Mouse (Mus musculus) heart, postnatal 0 days (tissue): ENCODE results near the gene P2ry14. TPM values are rescaled to one million over a fixed set of nuclear protein-coding genes. Genes with fewer than 3 reads are reported as not detected.

Experiments used
- ATAC-seq: fragments of 200-750 bp; cut with Nextera tagmentation; 2 replicates; pipeline ENCODE4 v1.8.0; 2017; ENCODE audit warnings: low read depth, moderate number of reproducible peaks, moderate library complexity; ENCODE audit not compliant: insufficient read depth
- DNase-seq: peaks from one replicate; pipeline ENCODE4 v3.0.0-alpha.2; 2016; ENCODE audit warnings: low spot score
- H3K27ac ChIP-seq: fragments of 300-500 bp; sonication (generic); 2 replicates; pipeline ENCODE4 v1.5.1; 2014; ENCODE audit warnings: low read depth, mild to moderate bottlenecking
- H3K27me3 ChIP-seq: fragments of 300-500 bp; sonication (generic); 2 replicates; pipeline ENCODE4 v1.6.1; 2014; ENCODE audit warnings: low read length, mixed read lengths; ENCODE audit not compliant: control insufficient read depth, insufficient read depth
- H3K36me3 ChIP-seq: fragments of 300-500 bp; sonication (generic); replicated peaks from 2 replicates; pipeline ENCODE4 v1.6.1; 2014; ENCODE audit warnings: low read length, mixed read lengths; ENCODE audit not compliant: control insufficient read depth, insufficient read depth
- H3K4me1 ChIP-seq: fragments of 300-500 bp; sonication (generic); 2 replicates; pipeline ENCODE4 v1.6.1; 2014; ENCODE audit warnings: antibody characterized with exemption; ENCODE audit not compliant: control insufficient read depth, insufficient read depth
- H3K4me2 ChIP-seq: fragments of 300-500 bp; sonication (generic); 2 replicates; pipeline ENCODE4 v1.6.1; 2014; ENCODE audit warnings: low read depth, mild to moderate bottlenecking, low read length, moderate library complexity
- H3K4me3 ChIP-seq: fragments of 300-500 bp; sonication (generic); 2 replicates; pipeline ENCODE4 v1.5.1; 2014; ENCODE audit warnings: low read depth, low read length
- H3K9ac ChIP-seq: fragments of 300-500 bp; sonication (generic); replicated peaks from 2 replicates; pipeline ENCODE4 v1.6.1; 2014; ENCODE audit warnings: low read depth, low read length, mixed read lengths
- H3K9me3 ChIP-seq: fragments of 300-500 bp; sonication (generic); replicated peaks from 2 replicates; pipeline ENCODE4 v1.6.1; 2016; ENCODE audit warnings: low read length; ENCODE audit not compliant: control insufficient read depth
- CTCF ChIP-seq: IDR thresholded peaks from 2 replicates; pipeline ENCODE4 v1.5.1; 2016; ENCODE audit warnings: antibody characterized with exemption, control low read depth, low read depth
- EP300 ChIP-seq: IDR thresholded peaks from 2 replicates; pipeline ENCODE4 v1.6.1; 2016; ENCODE audit warnings: antibody characterized with exemption, low read depth
- WGBS: fragments of 180-500 bp; shearing (Covaris S2); extraction: QIAGEN DNeasy Blood & Tissue Kit; methylation state at CpG from one replicate; pipeline ENCODE4 v1.1.7; 2014; 5-methylcytosine and 5-hydroxymethylcytosine counted together
- polyA plus RNA-seq: library from polyadenylated mRNA; unstranded; fragments of >200 nt; fragmentation: Nextera tagmentation; extraction: Ambion mirVana; gene quantifications from 2 replicates; pipeline ENCODE4 v1.2.1, GENCODE M21; 2015
- total RNA-seq: library from RNA; depleted of rRNA; stranded (reverse); fragments of >200 nt; gene quantifications from 2 replicates; pipeline ENCODE4 v1.2.3, GENCODE M21; 2014; ENCODE audit warnings: low replicate concordance

Gene P2ry14
- total and polyA plus RNA-seq, 2 experiments from 2014 or later, result 1.8 to 3.7 TPM

DNA sequence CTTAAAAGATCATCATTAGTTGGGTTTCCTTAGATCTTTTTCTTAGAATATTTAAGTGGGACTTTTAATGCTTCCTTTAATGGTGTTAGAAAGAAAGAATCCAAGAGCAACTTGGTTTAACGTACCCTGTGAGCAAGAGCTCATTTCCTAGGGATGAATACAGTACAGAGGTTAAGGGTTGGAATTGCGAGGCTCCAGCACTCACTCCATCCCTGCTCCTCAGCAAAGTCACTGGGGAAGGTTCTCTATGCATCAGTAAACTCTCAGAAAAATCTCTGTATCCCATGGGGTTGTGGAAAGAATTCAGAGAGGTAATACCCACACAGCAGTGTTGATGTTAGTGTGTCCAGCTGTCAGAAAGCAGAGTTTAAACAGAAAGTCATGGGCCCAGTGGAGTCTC is 13.3 kb downstream of the P2ry14 start:
- Histone ChIP-seq H3K36me3 (no peaks in the 10 kb centered on the region), H3K9ac (no peak overlapping the region), H3K27me3 (no peaks in the 10 kb centered on the region), H3K9me3 (no peaks in the 10 kb centered on the region), H3K4me1 (peaks cover 9% of the 10 kb centered on the region; the same call in 1 of the 2 replicates), H3K4me2 (no peak overlapping the region), H3K27ac (no peak overlapping the region), H3K4me3 (no peak overlapping the region)
- WGBS, result 85% methylated on average over 2 of the region's 2 CpGs
- TF ChIP-seq EP300 (no peak), CTCF (no peak)
- no peak for ATAC-seq
- DNase-seq, result no peak

DNA sequence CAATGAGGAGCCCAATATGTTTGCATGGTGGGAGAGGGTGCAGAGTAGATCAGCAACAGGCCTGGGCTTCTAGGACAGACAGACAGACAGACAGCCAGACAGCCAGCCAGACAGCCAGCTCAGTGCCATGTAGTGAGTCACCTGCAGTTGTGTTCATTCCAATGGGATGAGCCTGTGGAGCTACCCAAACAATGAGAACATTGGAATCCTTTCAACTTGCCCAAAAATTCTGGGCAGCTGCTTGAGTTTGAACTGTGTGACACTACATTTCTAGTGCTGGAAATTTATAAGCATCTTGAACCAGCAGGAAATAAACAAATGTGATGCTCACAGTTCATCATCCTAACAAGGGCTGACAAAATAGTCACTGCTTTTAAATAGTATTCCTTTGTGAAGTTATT is 13.8 kb downstream of the P2ry14 start:
- Histone ChIP-seq H3K4me2 (no peak overlapping the region), H3K4me3 (no peak overlapping the region), H3K27ac (no peak overlapping the region), H3K27me3 (no peaks in the 10 kb centered on the region), H3K9ac (no peak overlapping the region), H3K4me1 (peaks cover 9% of the 10 kb centered on the region; the same call in 1 of the 2 replicates), H3K9me3 (no peaks in the 10 kb centered on the region), H3K36me3 (no peaks in the 10 kb centered on the region)
- DNase-seq (no peak), ATAC-seq (no peak)
- TF ChIP-seq CTCF (no peak), EP300 (no peak)

DNA sequence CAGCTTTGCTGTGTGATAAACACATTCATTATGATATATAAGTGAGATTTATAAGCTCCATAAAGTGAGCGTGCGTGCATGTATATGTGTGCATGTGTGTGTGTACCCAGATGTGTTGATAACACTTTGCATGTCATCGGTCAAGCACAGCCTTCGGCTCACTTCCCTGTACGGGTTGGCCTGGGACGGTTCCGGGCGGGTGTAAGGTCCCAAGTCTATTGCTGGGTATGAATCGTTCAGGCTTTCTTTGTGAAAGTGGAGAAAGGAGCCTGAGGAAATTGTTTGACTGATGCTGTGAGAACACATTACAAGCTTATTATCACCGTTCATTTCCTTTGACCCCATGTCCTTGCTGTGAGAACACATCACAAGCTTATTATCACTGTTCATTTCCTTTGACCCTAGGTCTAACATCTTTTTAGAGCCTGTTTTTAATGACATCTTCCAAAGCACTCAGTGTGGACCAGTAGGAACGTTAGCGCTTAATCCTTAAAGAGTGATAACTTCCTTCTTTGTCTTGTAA is 14.4 kb downstream of the P2ry14 start:
- Histone ChIP-seq H3K27me3 (no peaks in the 10 kb centered on the region), H3K36me3 (no peaks in the 10 kb centered on the region), H3K27ac (no peak overlapping the region), H3K4me3 (no peak overlapping the region), H3K4me1 (peaks cover 9% of the 10 kb centered on the region; the same call in 1 of the 2 replicates), H3K9me3 (no peaks in the 10 kb centered on the region), H3K4me2 (no peak overlapping the region), H3K9ac (no peak overlapping the region)
- TF ChIP-seq EP300 (no peak), CTCF (no peak)
- ATAC-seq (0 out of 2 replicates have a peak, but pooled peaks have one; percentile 14), DNase-seq (no peak)
- WGBS, result 66% methylated on average over 12 of the region's 12 CpGs

DNA sequence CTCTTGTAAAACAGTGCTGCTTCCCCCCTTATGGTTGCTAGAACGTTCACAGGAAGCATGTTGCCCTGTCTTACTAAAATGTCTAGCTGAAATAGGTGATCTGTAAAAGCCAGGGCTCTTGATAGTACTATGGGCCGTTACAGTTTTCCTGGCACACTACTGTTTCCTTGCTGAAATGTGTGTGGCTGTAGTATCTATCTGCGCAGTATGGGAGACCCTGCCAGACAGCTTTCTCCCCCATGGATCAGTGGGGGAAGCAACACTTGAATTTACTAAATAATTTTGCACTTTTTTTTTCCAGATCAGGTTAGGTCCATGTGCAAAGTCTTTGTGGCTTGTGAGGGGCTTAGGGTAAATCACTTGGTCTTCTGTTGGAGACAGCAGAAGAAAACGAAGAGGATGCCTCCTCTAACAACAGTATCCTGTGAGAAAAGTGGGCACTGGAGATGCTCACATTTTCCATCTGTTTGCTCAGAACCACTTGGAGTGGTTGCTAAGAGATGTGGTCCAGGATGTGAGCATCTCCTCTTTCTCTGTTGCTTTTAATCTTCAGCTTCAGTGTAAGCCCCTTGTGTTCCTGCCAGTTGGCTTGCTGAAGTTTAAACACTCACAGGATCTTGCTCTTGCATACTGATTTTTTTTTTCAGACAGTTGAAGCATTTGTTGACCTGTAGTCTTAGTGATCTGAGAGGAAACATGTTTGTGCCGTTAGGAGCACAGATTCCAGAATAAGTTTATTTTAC is 17.3 kb downstream of the P2ry14 start:
- ATAC-seq (no peak), DNase-seq (no peak)
- no peak overlapping the region for H3K4me2 ChIP-seq
- 76% methylated on average over 5 of the region's 5 CpGs for WGBS
- peaks cover 5% of the 10 kb centered on the region; the same call in 1 of the 2 replicates for H3K4me1 ChIP-seq
- H3K4me3 ChIP-seq, result no peak overlapping the region
- H3K9ac ChIP-seq, result no peak overlapping the region
- H3K27ac ChIP-seq, result no peak overlapping the region
- no peaks in the 10 kb centered on the region for H3K9me3 ChIP-seq
- no peaks in the 10 kb centered on the region for H3K36me3 ChIP-seq
- TF ChIP-seq EP300 (no peak), CTCF (no peak)
- no peaks in the 10 kb centered on the region for H3K27me3 ChIP-seq

DNA sequence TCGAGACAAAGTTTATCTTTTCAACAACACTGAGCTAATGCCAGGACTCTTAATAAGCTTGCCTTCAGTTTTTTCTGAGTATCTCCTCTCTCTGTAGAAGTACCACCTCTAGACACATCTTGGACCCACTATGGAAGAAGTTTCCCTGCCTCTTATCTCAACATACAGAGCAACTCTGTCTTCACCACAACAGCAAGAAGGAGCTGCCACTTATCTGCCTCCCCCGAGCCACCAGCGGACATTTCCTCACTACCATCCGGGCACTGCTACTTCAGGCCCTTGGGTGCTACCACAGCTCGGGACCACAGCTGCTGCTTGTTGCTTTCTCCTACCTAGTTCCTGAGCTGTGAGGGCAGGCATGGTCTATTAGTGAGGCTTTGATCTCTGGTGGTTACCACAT is 20.2 kb downstream of the P2ry14 start:
- DNase-seq (no peak), ATAC-seq (no peak)
- Histone ChIP-seq H3K9me3 (no peaks in the 10 kb centered on the region), H3K27me3 (no peaks in the 10 kb centered on the region), H3K4me1 (peaks cover 10% of the 10 kb centered on the region; the same call in 1 of the 2 replicates), H3K36me3 (no peaks in the 10 kb centered on the region), H3K4me3 (no peak overlapping the region), H3K4me2 (no peak overlapping the region), H3K9ac (no peak overlapping the region), H3K27ac (no peak overlapping the region)
- TF ChIP-seq CTCF (no peak), EP300 (no peak)
- WGBS, result 40% methylated on average over 5 of the region's 5 CpGs
